Mouse (Mus musculus) common myeloid progenitor, adult 5-6 weeks (primary cell): ENCODE data around the gene Eif2b3. TPM values are rescaled to one million over a fixed set of nuclear protein-coding genes. Genes with fewer than 3 reads are reported as not detected.

ENCODE experiments used
- ATAC-seq: replicated peaks from 2 replicates; pipeline ENCODE4 v1.8.0; 2016; ENCODE audit warnings: low read depth, mild to moderate bottlenecking, moderate TSS enrichment, inconsistent platforms; ENCODE audit not compliant: poor library complexity, severe bottlenecking
- total RNA-seq: library from RNA; stranded (forward); fragments of 200-1000, 187-1606 nt; gene quantifications from 2 replicates; pipeline ENCODE4 v1.2.3, GENCODE M21; 2017

Gene Eif2b3
- 41.6 and 48.6 TPM in 2 replicates for total RNA-seq

- peak; percentile 100 for ATAC-seq
Measured at GRCm38 (mm10) chr4:117019206-117020134, at the start of gene Eif2b3. Gene Eif2b3, plus strand, starts transcription at chr4:117019402.

- no peak for ATAC-seq
Measured at GRCm38 (mm10) chr4:116976503-116976902, 42.7 kb upstream of the Eif2b3 start.

- ATAC-seq: no peak
Measured at GRCm38 (mm10) chr4:116985681-116986080, 33.5 kb upstream of the Eif2b3 start.

- peak; percentile 96 for ATAC-seq
Measured at GRCm38 (mm10) chr4:116986400-116987121, 32.6 kb upstream of the Eif2b3 start.

- ATAC-seq: no peak
Measured at GRCm38 (mm10) chr4:116987122-116987456, 32.1 kb upstream of the Eif2b3 start.

GRCm38 (mm10) chr4:116989731-116990130, 29.5 kb upstream of the Eif2b3 start:
- ATAC-seq: no peak

- ATAC-seq: peak; percentile 19; the same call in 1 of the 2 replicates
Measured at GRCm38 (mm10) chr4:116991366-116991765, 27.8 kb upstream of the Eif2b3 start.

GRCm38 (mm10) chr4:116993672-116994621, 25.3 kb upstream of the Eif2b3 start, which contains the start of gene Urod:
Gene Urod, minus strand, starts transcription at chr4:116994413.
- peak; percentile 81 for ATAC-seq

- ATAC-seq: peak; percentile 61
Measured at GRCm38 (mm10) chr4:116995131-116995797, 23.9 kb upstream of the Eif2b3 start, which contains the start of gene Hectd3. Gene Hectd3, plus strand, starts transcription at chr4:116995317.

- ATAC-seq: 0 out of 2 replicates have a peak, but pooled peaks have one; percentile 2
Measured at GRCm38 (mm10) chr4:116995798-116996135, 23.4 kb upstream of the Eif2b3 start.

GRCm38 (mm10) chr4:116999513-117000154, 19.6 kb upstream of the Eif2b3 start:
- ATAC-seq: no peak

- ATAC-seq: no peak
Measured at GRCm38 (mm10) chr4:117001957-117002356, 17.2 kb upstream of the Eif2b3 start.

- ATAC-seq: peak; percentile 82
Measured at GRCm38 (mm10) chr4:117002543-117003521, 16.4 kb upstream of the Eif2b3 start.

GRCm38 (mm10) chr4:117004649-117005048, 14.6 kb upstream of the Eif2b3 start:
- ATAC-seq: no peak

GRCm38 (mm10) chr4:117005611-117006400, 13.4 kb upstream of the Eif2b3 start:
- ATAC-seq: no peak

GRCm38 (mm10) chr4:117007058-117007457, 12.1 kb upstream of the Eif2b3 start:
- no peak for ATAC-seq

GRCm38 (mm10) chr4:117010231-117010630, 9.0 kb upstream of the Eif2b3 start:
- no peak for ATAC-seq
